Mouse (Mus musculus) bone marrow, adult 2 months (tissue): ENCODE data around the gene Suds3. TPM values are rescaled to one million over a fixed set of nuclear protein-coding genes. Genes with fewer than 3 reads are reported as not detected.
A peak's percentile ranks its signal among the peaks of the same experiment; 100 is the strongest.

Experiments used
- H3K27ac ChIP-seq: fragments of 200-500 bp; 2 replicates; pipeline ENCODE4 v1.5.1; 2012; ENCODE audit warnings: low read depth, mild to moderate bottlenecking, control low read depth, inconsistent platforms, low read length; ENCODE audit not compliant: control insufficient read depth, poor library complexity, insufficient read depth
- H3K4me1 ChIP-seq: fragments of 200-500 bp; 2 replicates; pipeline ENCODE4 v1.6.1; 2011; ENCODE audit warnings: low read length; ENCODE audit not compliant: control insufficient read depth, insufficient read depth
- H3K4me3 ChIP-seq: fragments of 200-500 bp; replicated peaks from 2 replicates; pipeline ENCODE3; 2011; ENCODE audit warnings: mild to moderate bottlenecking, low read depth, low read length, control low read depth; ENCODE audit not compliant: control insufficient read depth
- CTCF ChIP-seq: fragments of 200-500 bp; IDR thresholded peaks from 2 replicates; pipeline ENCODE4 v1.5.1; 2011; ENCODE audit warnings: low read length, control low read depth; ENCODE audit not compliant: control insufficient read depth, insufficient read depth
- POLR2A ChIP-seq: fragments of 200-500 bp; IDR thresholded peaks from 2 replicates; pipeline ENCODE4 v1.6.1; 2011; ENCODE audit warnings: low read depth, mild to moderate bottlenecking, control low read depth, low read length, borderline replicate concordance; ENCODE audit not compliant: control insufficient read depth
- WGBS: fragments of 180-500 bp; shearing (Covaris S2); methylation state at CpG from one replicate; pipeline ENCODE4 v1.1.7; 2018; 5-methylcytosine and 5-hydroxymethylcytosine counted together
- polyA plus RNA-seq: library from polyadenylated mRNA; stranded (reverse); fragments of >200 nt; gene quantifications from 2 replicates; pipeline ENCODE4 v1.2.4, GENCODE M21; 2011; ENCODE audit warnings: low replicate concordance; ENCODE audit not compliant: missing spikeins, insufficient read depth, insufficient read length

The Suds3 gene
- polyA plus RNA-seq, 1 experiment: 57.7 TPM

GRCm38 (mm10) chr5:117133446-117134065, 17.6 kb upstream of the Suds3 start:
- 2% methylated on average over 17 of the region's 17 CpGs for WGBS
- no peak for TF ChIP-seq CTCF
- TF ChIP-seq POLR2A: peak; percentile 93
- peak overlapping the region; percentile 82 for H3K27ac ChIP-seq
- H3K4me1 ChIP-seq: peaks cover 20% of the 10 kb centered on the region
- H3K4me3 ChIP-seq: peak overlapping the region; percentile 78

GRCm38 (mm10) chr5:117130726-117131125, 14.8 kb upstream of the Suds3 start:
- Histone ChIP-seq H3K27ac (no peak overlapping the region), H3K4me1 (peaks cover 10% of the 10 kb centered on the region), H3K4me3 (no peak overlapping the region)
- no peak for TF ChIP-seq POLR2A
- no peak for TF ChIP-seq CTCF
- WGBS: 67% methylated on average over 15 of the region's 15 CpGs

GRCm38 (mm10) chr5:117127051-117127450, 11.1 kb upstream of the Suds3 start:
- H3K4me3 ChIP-seq: no peak overlapping the region
- TF ChIP-seq POLR2A: no peak
- no peak for TF ChIP-seq CTCF
- 36% methylated on average over 4 of the region's 4 CpGs for WGBS
- no peak overlapping the region for H3K27ac ChIP-seq
- peaks cover 8% of the 10 kb centered on the region for H3K4me1 ChIP-seq

GRCm38 (mm10) chr5:117125482-117126346, 9.8 kb upstream of the Suds3 start:
- Histone ChIP-seq H3K27ac (no peak overlapping the region), H3K4me1 (peaks cover 8% of the 10 kb centered on the region), H3K4me3 (no peak overlapping the region)
- TF ChIP-seq POLR2A: no peak
- no peak for TF ChIP-seq CTCF
- WGBS: 88% methylated on average over 16 of the region's 16 CpGs

GRCm38 (mm10) chr5:117123840-117124239, 7.9 kb upstream of the Suds3 start:
- WGBS: 79% methylated on average over 4 of the region's 4 CpGs
- Histone ChIP-seq H3K4me1 (peaks cover 3% of the 10 kb centered on the region; the same call in 1 of the 2 replicates), H3K4me3 (no peak overlapping the region), H3K27ac (no peak overlapping the region)
- no peak for TF ChIP-seq CTCF
- TF ChIP-seq POLR2A: no peak

- Histone ChIP-seq H3K27ac (no peak overlapping the region), H3K4me1 (peaks cover 3% of the 10 kb centered on the region; the same call in 1 of the 2 replicates), H3K4me3 (no peak overlapping the region)
- TF ChIP-seq CTCF (no peak), POLR2A (no peak)
- WGBS: 69% methylated on average over 6 of the region's 6 CpGs
Measured at GRCm38 (mm10) chr5:117123102-117123501, 7.2 kb upstream of the Suds3 start.

- 44% methylated on average over 2 of the region's 2 CpGs for WGBS
Measured at GRCm38 (mm10) chr5:117121657-117122056, 5.7 kb upstream of the Suds3 start.

More at GRCm38 (mm10) chr5:117121657-117122056, 5.7 kb upstream of the Suds3 start:
- Histone ChIP-seq H3K4me3 (no peak overlapping the region), H3K27ac (no peak overlapping the region), H3K4me1 (no peaks in the 10 kb centered on the region; the same call in 1 of the 2 replicates)
- TF ChIP-seq CTCF: no peak
- no peak for TF ChIP-seq POLR2A
